Comparison of ENCODE assay signal across 8 mouse cellular contexts in the genomic region with DNA sequence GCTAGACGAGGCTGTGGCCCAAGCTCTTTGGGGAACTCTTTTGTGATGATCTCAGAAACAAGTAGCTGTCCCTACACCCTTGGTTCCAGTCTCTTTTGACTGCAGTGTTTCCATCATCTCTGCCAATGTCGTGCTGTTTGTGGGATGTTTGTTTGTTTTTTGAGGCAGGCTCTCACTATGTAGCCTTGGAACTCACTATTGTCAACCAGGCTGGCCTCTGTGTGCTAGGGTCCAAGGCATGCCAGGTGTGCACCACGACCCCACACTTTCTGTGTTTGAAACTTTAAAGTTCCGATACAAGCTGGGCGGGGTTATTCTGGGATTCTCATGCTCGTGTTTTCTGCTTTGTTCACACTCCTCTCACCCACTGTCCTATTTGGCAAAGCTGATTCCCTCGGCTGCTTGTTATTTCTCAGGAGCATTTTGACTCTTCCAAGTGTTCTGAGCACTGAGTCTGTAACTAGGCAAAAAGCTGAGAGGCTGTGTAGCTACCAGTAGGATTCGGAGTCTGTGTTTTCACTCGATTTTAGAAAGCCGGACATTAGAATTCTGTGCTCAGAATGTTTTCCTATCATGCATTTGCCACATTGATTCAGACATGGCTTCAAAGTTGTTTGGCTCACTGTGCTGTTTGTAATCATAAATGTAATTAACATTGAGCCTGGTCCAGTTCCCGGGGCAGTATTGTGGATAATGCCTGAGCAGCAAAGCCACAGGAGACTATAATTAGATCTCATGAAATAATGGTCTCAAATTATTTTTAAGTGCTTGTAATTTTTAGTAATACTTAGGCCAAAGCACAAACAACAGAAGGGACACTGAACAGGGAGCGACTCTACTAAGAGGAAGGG. TPM values are rescaled to one million over a fixed set of nuclear protein-coding genes. Genes with fewer than 3 reads are reported as not detected.
A peak's percentile ranks its signal among the peaks of the same experiment; 100 is the strongest.
DNase-seq lines count a peak whose midpoint lies in the region; ATAC-seq and TF ChIP-seq lines count a peak whose summit lies in the region.

No protein-coding gene starts in this region.

- H3K27me3 ChIP-seq in kidney, postnatal 0 days (ENCODE audit: insufficient read depth, low read length), result no peaks in the 10 kb centered on the region
- H3K27me3 ChIP-seq in heart, embryonic 11.5 days (ENCODE audit: control insufficient read depth, insufficient read depth, low read length), result no peaks in the 10 kb centered on the region
- no peaks in the 10 kb centered on the region for H3K27me3 ChIP-seq in liver, postnatal 0 days (ENCODE audit: insufficient read depth, low read length)

- no peak for DNase-seq in kidney, postnatal 0 days (ENCODE audit: low spot score)
- no peak for DNase-seq in kidney, postnatal 10 days
- DNase-seq in liver, postnatal 0 days, result no peak
- DNase-seq in layer of hippocampus, adult 9-11 months, result no peak
- DNase-seq in gastrocnemius, postnatal 10 days, result no peak
- DNase-seq in embryo, embryonic 9.5 days (ENCODE audit: extremely low spot score), result no peak

- H3K27ac ChIP-seq in kidney, postnatal 0 days, result peak overlapping the region; percentile 58
- H3K27ac ChIP-seq in brown adipose tissue, adult 24 weeks (replicated peaks; ENCODE audit: low read depth, low read length), result peak overlapping the region; percentile 79
- H3K27ac ChIP-seq in heart, embryonic 11.5 days (ENCODE audit: low read depth, low read length), result peak overlapping the region; percentile 65
- H3K27ac ChIP-seq in liver, postnatal 0 days (ENCODE audit: low read depth), result peak overlapping the region; percentile 59

- no peak for TF ChIP-seq CTCF in kidney, postnatal 0 days (IDR thresholded peaks at IDR 0.05; ENCODE audit: low read depth)
- no peak for TF ChIP-seq CTCF in liver, postnatal 0 days (IDR thresholded peaks at IDR 0.05; ENCODE audit: low read depth)

- no peak overlapping the region for H3K9ac ChIP-seq in kidney, postnatal 0 days (ENCODE audit: low read depth, low read length)
- no peak overlapping the region for H3K9ac ChIP-seq in heart, embryonic 11.5 days (ENCODE audit: low read depth, low read length)
- H3K9ac ChIP-seq in liver, postnatal 0 days (replicated peaks), result no peak overlapping the region

- TF ChIP-seq EP300 in liver, postnatal 0 days (IDR thresholded peaks at IDR 0.05; ENCODE audit: low read depth), result no peak

- no peak overlapping the region for H3K4me3 ChIP-seq in kidney, postnatal 0 days (replicated peaks; ENCODE audit: low read depth, low read length)
- H3K4me3 ChIP-seq in brown adipose tissue, adult 24 weeks (ENCODE audit: insufficient read depth, low read depth, low read length), result no peak overlapping the region
- H3K4me3 ChIP-seq in heart, embryonic 11.5 days (ENCODE audit: low read depth, low read length), result no peak overlapping the region
- no peak overlapping the region for H3K4me3 ChIP-seq in liver, postnatal 0 days (ENCODE audit: low read depth, low read length)

- H3K4me2 ChIP-seq in kidney, postnatal 0 days (ENCODE audit: low read length), result no peak overlapping the region
- no peak overlapping the region for H3K4me2 ChIP-seq in heart, embryonic 11.5 days
- H3K4me2 ChIP-seq in liver, postnatal 0 days (ENCODE audit: low read depth, low read length), result no peak overlapping the region

- peaks cover 33% of the 10 kb centered on the region for H3K4me1 ChIP-seq in kidney, postnatal 0 days (replicated peaks; ENCODE audit: insufficient read depth, low read length)
- peaks cover 32% of the 10 kb centered on the region for H3K4me1 ChIP-seq in brown adipose tissue, adult 24 weeks (ENCODE audit: control insufficient read depth, insufficient read depth, insufficient read length, low read length)
- H3K4me1 ChIP-seq in heart, embryonic 11.5 days (ENCODE audit: control insufficient read depth, insufficient read depth, low read length), result peaks cover 44% of the 10 kb centered on the region
- peaks cover 19% of the 10 kb centered on the region for H3K4me1 ChIP-seq in liver, postnatal 0 days (ENCODE audit: insufficient read depth)

- no peaks in the 10 kb centered on the region for H3K9me3 ChIP-seq in kidney, postnatal 0 days (replicated peaks; ENCODE audit: low read length)
- H3K9me3 ChIP-seq in heart, embryonic 11.5 days (replicated peaks; ENCODE audit: control insufficient read depth, low read length), result no peaks in the 10 kb centered on the region
- no peaks in the 10 kb centered on the region for H3K9me3 ChIP-seq in liver, postnatal 0 days (ENCODE audit: low read length)

- WGBS in kidney, postnatal 0 days, result 65% methylated on average over 12 of the region's 12 CpGs
- 48% methylated on average over 12 of the region's 12 CpGs for WGBS in heart, embryonic 11.5 days (ENCODE audit: insufficient replicate concordance)
- 55% methylated on average over 12 of the region's 12 CpGs for WGBS in liver, postnatal 0 days (ENCODE audit: insufficient replicate concordance)

- H3K36me3 ChIP-seq in kidney, postnatal 0 days (ENCODE audit: insufficient read depth, low read length), result peaks cover 21% of the 10 kb centered on the region
- H3K36me3 ChIP-seq in heart, embryonic 11.5 days (ENCODE audit: control insufficient read depth, insufficient read depth, low read length), result peaks cover 15% of the 10 kb centered on the region
- peaks cover 10% of the 10 kb centered on the region; the same call in 1 of the 2 replicates for H3K36me3 ChIP-seq in liver, postnatal 0 days (replicated peaks; ENCODE audit: insufficient read depth, low read length)

- ATAC-seq in kidney, postnatal 0 days (replicated peaks; ENCODE audit: low FRiP score, low read depth), result no peak
- no peak for ATAC-seq in heart, embryonic 11.5 days (replicated peaks; ENCODE audit: insufficient number of reproducible peaks, low FRiP score, low TSS enrichment)
- no peak for ATAC-seq in liver, postnatal 0 days

RNA-seq across cellular contexts. Expression of a gene that starts 51.2 kb away (rescaled TPM):
- polyA plus RNA-seq in kidney, postnatal 0 days (2015; fragmentation: Nextera tagmentation; extraction: Ambion mirVana), result 79.0 and 83.3 TPM in 2 replicates
- polyA plus RNA-seq in brown adipose tissue, adult 24 weeks (2012; ENCODE audit: insufficient read depth, insufficient read length, missing spikeins), result 31.2 and 39.1 TPM in 2 replicates
- polyA plus RNA-seq in heart, embryonic 11.5 days (2014; fragmentation: Nextera tagmentation; extraction: Ambion mirVana), result 36.8 and 38.0 TPM in 2 replicates
- 64.4 and 86.3 TPM in 2 replicates for polyA plus RNA-seq in liver, postnatal 0 days (2015; fragmentation: Nextera tagmentation; extraction: Ambion mirVana)
- total RNA-seq in gastrocnemius, postnatal 10 days (2021), result 10 to 100 TPM; 11.5 to 14.8 TPM
